Mouse (Mus musculus) frontal cortex, postnatal 14 days (tissue): ENCODE results near the gene Zfp606.

Experiments used
- DNase-seq, 2 experiments: peaks; one replicate each; pipeline ENCODE4 v3.0.0; 2022; ENCODE audit warnings: low spot score in 2 of 2

Gene Zfp606

GRCm38 (mm10) chr7:12478158-12479008, at the start of gene Zfp606:
Gene Zfp606 (plus strand): TSS chr7:12478293.
- peak; percentile 81 for DNase-seq

- DNase-seq, result no peak
Observed at GRCm38 (mm10) chr7:12479009-12479346, 885 bp downstream of the Zfp606 start.

DNA sequence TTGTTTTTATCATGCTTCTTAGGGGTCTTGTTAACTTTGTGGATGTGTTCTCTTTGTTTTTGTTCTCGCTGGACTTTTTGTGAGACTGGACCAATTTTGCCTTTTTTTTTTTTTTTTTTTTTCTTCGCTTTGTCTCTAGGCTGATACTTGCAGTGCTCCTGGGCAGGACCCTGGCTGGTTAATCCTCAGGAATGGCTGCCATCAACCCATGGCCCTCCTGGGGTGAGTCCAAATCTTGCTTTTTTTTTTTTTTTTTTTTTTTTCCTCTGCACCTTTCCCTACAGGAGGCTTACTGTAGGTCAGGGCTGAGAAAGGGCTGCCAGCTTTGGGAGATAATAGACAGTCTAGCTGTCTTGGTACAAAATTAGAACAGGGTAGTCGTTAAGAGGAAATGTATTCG, 1.4 kb downstream of the Zfp606 start:
- no peak for DNase-seq

- DNase-seq, result no peak
Observed at GRCm38 (mm10) chr7:12483771-12484170, 5.7 kb downstream of the Zfp606 start.

DNA sequence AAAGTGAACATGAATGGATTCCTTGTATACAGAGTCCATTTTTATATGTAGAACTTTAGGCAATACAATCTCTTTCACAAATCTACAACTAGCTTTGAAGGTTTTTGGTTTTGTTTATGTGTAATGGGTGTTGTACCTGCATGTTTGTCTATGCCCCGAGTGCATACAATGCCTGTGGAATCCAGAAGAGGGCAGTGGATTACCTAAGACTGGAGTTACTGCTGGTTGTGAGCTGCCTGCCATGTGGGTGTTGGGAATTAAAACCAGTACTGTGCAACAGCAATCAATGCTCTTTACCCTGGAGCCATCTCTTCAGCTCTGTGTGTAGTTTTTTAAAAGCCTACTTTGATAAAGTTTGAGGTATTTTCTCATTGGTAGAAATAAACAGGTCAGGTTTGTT, 7.9 kb downstream of the Zfp606 start:
- no peak for DNase-seq

DNA sequence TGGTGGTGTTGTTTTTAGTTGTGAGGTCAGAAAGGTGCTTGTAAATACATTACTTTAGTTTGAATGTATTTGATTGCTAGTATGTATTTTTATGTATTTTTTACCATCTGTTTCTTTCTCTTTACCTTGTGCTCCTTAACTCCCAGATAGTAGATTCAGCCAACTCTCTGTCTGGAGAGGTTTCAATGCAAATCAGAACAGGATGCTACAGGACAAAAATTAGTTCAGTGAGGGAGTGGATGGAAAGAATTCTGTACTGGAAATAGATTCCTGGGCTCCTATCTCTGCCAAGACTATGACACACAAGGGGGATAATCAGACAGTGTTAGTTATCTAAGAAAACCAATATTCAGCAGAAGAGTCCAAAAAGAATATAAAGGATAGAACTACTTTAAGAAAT, 8.6 kb downstream of the Zfp606 start:
- no peak for DNase-seq

GRCm38 (mm10) chr7:12510913-12511312, 32.8 kb downstream of the Zfp606 start:
- DNase-seq, result no peak

DNA sequence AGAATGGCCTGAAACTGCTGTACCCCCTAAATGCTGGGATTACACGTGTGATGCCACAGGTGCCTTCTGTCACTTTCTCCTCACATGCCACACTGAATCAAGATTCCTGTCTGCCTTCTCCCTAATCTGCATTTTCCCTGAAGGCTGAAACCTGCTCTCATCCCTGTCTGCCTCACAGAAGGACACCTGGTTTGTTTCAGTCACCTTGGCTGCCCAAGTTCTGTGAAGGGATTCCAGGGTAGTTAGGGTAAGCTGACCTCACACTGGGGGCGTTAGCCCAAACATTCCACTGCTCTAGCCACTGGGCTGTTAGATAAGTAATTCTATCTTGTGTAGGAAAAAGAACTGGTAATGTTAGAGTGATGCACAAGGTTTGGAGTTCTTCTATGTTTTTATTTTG, 34.1 kb downstream of the Zfp606 start, which contains the start of gene 2900092C05Rik:
Gene 2900092C05Rik, plus strand, starts transcription at position 301 of the 400 bp plus-strand sequence.
- no peak for DNase-seq
